Mouse (Mus musculus) bone marrow, adult 2 months (tissue): Measurements from ENCODE around the gene Aanat. TPM values are rescaled to one million over a fixed set of nuclear protein-coding genes. Genes with fewer than 3 reads are reported as not detected.

Experiments used
- H3K27ac ChIP-seq: fragments of 200-500 bp; 2 replicates; pipeline ENCODE4 v1.5.1; 2012; ENCODE audit warnings: low read depth, mild to moderate bottlenecking, control low read depth, inconsistent platforms, low read length; ENCODE audit not compliant: control insufficient read depth, poor library complexity, insufficient read depth
- H3K4me1 ChIP-seq: fragments of 200-500 bp; 2 replicates; pipeline ENCODE4 v1.6.1; 2011; ENCODE audit warnings: low read length; ENCODE audit not compliant: control insufficient read depth, insufficient read depth
- H3K4me3 ChIP-seq: fragments of 200-500 bp; replicated peaks from 2 replicates; pipeline ENCODE3; 2011; ENCODE audit warnings: mild to moderate bottlenecking, low read depth, low read length, control low read depth; ENCODE audit not compliant: control insufficient read depth
- CTCF ChIP-seq: fragments of 200-500 bp; IDR thresholded peaks from 2 replicates; pipeline ENCODE4 v1.5.1; 2011; ENCODE audit warnings: low read length, control low read depth; ENCODE audit not compliant: control insufficient read depth, insufficient read depth
- POLR2A ChIP-seq: fragments of 200-500 bp; IDR thresholded peaks from 2 replicates; pipeline ENCODE4 v1.6.1; 2011; ENCODE audit warnings: low read depth, mild to moderate bottlenecking, control low read depth, low read length, borderline replicate concordance; ENCODE audit not compliant: control insufficient read depth
- whole genome bisulfite sequencing: fragments of 180-500 bp; shearing (Covaris S2); methylation state at CpG from one replicate; pipeline ENCODE4 v1.1.7; 2018; 5-methylcytosine and 5-hydroxymethylcytosine counted together
- polyA plus RNA-seq: library from polyadenylated mRNA; stranded (reverse); fragments of >200 nt; gene quantifications from 2 replicates; pipeline ENCODE4 v1.2.4, GENCODE M21; 2011; ENCODE audit warnings: low replicate concordance; ENCODE audit not compliant: missing spikeins, insufficient read depth, insufficient read length

The Aanat gene
- not detected in 2 replicates for polyA plus RNA-seq

DNA sequence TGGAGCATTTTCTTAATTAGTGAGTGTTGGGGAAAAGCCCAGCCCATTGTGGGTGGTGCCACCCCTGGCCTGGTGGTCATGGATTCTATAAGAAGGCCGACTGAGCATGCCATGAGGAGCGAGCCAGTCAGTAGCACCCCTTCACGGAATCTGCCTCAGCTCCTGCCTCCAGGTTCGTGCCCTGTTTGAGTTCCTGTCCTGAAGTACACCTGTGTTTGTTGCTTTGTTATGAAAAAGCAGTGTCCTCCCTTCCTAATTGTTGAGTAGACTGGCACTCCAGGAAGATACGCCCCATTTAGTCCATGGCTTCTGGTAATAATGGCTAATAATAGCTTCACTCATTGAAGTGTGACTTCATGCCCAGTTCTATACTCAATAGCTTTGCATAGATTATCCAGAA, at the start of gene Aanat:
TSS of gene Aanat (plus strand) at position 123 of the 400 bp plus-strand sequence.
- 72% methylated on average over 5 of the region's 5 CpGs for WGBS
- Histone ChIP-seq H3K4me3 (no peak within 1 kb of the TSS), H3K4me1 (peaks cover 1% of the 10 kb centered on the region; the same call in 1 of the 2 replicates), H3K27ac (no peak within 1 kb of the TSS)
- TF ChIP-seq CTCF = no peak
- no peak for TF ChIP-seq POLR2A

DNA sequence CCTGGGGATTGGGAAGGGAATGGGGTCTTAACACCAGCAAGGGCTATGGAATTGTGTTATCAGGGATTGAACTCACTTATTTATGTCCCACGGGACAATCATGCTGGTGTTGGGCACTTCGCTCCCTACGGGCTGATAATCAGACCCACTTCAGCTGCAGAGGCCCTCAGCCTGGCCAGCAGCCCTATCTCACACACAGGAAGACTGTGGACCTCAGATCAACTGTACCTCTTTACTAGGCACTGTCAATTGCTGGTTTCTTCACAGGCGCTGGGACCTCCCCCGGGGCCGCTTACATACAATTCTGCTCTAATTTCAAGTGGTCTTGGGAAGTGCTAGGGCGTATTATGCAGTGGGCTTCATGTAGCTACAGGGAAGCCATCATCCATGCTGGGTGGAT, 49.5 kb upstream of the Aanat start:
- WGBS = 62% methylated on average over 7 of the region's 7 CpGs
- TF ChIP-seq CTCF = no peak
- TF ChIP-seq POLR2A = no peak
- peaks cover 5% of the 10 kb centered on the region for H3K4me1 ChIP-seq
- peak overlapping the region; percentile 96 for H3K27ac ChIP-seq
- no peak overlapping the region for H3K4me3 ChIP-seq

DNA sequence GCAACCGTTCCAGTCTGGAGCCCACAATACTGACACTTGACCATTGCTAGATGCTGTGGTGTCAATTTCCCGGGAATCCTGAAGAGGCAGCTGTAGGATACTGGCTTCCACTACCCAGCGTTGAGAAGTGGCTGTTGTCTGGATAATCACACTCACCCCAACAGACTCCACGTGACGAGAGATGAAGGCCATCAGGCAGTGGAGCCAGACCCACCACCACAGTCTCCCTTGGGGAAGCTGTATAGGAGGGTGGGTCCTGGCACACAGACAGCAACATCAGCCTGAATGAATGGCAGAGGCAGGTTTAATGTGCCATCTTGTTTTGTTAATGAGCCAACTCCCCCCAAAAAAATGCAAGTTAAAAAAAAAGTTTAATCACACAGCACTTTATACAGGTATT, 48.8 kb upstream of the Aanat start:
- peak overlapping the region; percentile 96 for H3K27ac ChIP-seq
- H3K4me3 ChIP-seq = no peak overlapping the region
- WGBS = 72% methylated on average over 5 of the region's 5 CpGs
- H3K4me1 ChIP-seq = peaks cover 5% of the 10 kb centered on the region
- TF ChIP-seq POLR2A (no peak), CTCF (no peak)

DNA sequence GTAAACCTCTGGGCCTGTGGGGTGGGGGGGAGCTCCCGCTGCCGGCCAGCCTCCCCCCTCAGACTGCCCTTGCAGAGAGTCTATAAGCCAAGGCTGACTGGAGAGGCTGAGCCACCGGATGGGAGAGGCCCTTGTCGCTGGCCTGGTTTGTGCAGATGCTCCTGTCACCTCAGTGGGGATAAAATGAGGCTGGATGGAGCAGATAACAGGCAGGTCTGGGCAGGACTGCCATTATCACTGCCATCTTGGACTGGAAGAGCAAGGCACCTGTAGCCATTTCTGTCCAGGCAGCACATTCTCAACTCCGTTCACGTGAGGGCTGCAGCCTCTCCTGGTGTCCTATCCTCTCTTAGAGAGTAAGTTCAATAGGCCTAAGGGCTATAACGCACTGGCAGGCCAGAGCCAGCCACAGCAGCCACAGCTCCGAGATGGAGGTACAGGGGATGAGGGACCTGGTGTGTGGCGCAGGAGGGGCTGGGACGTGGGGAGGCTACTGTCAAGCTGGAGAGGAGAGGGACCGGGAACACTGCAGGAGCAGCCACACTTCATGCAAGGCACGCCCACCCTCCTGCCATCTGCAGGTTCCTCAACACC, 48.0 kb upstream of the Aanat start:
- TF ChIP-seq POLR2A = no peak
- no peak for TF ChIP-seq CTCF
- Histone ChIP-seq H3K4me3 (no peak overlapping the region), H3K4me1 (peaks cover 5% of the 10 kb centered on the region), H3K27ac (peak overlapping the region; percentile 61)
- WGBS = 70% methylated on average over 12 of the region's 12 CpGs

DNA sequence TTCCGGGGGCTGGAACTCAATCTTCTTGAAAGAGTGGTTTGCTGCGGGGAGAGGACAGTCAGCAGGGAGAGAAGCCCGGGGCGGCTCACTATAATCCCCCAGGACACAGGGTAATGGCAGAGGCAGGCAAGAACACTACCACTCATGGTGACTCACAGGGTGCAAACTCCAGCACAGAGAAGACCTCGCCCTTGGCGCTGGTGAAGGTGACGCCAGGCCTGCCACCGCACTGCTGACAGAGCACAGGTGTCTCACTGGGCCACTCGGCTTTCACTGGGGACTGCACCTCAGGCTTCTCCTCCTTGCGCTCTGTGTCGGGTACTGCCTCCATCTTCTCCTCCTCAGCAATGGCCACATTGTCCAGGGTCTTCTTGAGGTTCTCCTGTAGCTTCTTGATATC, 45.0 kb upstream of the Aanat start:
- Histone ChIP-seq H3K4me3 (no peak overlapping the region), H3K4me1 (peaks cover 5% of the 10 kb centered on the region; the same call in 1 of the 2 replicates), H3K27ac (no peak overlapping the region)
- TF ChIP-seq CTCF (no peak), POLR2A (no peak)
- 93% methylated on average over 11 of the region's 11 CpGs for WGBS

DNA sequence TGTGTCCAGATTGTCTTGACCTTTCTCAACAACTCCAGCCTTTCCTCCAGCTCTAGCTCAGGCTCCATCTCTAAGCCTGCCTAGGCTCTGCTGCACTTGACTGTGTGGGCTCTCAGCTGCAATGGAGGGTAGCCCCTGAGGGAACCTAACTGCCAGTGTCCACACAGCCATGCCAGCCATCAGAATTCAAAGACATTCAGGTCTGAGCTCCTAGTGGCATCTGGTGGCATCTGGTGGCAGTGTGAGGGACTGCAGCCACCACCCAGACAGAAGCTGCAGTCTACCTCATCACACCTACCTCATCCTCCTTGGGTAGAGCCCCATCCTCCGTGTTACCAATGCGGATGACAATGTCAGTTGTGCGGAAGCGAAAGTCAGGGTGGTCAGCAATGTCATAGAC, 43.1 kb upstream of the Aanat start:
- no peak overlapping the region for H3K27ac ChIP-seq
- TF ChIP-seq POLR2A (no peak), CTCF (peak; percentile 75)
- 71% methylated on average over 4 of the region's 4 CpGs for WGBS
- peaks cover 2% of the 10 kb centered on the region; the same call in 1 of the 2 replicates for H3K4me1 ChIP-seq
- H3K4me3 ChIP-seq = no peak overlapping the region

DNA sequence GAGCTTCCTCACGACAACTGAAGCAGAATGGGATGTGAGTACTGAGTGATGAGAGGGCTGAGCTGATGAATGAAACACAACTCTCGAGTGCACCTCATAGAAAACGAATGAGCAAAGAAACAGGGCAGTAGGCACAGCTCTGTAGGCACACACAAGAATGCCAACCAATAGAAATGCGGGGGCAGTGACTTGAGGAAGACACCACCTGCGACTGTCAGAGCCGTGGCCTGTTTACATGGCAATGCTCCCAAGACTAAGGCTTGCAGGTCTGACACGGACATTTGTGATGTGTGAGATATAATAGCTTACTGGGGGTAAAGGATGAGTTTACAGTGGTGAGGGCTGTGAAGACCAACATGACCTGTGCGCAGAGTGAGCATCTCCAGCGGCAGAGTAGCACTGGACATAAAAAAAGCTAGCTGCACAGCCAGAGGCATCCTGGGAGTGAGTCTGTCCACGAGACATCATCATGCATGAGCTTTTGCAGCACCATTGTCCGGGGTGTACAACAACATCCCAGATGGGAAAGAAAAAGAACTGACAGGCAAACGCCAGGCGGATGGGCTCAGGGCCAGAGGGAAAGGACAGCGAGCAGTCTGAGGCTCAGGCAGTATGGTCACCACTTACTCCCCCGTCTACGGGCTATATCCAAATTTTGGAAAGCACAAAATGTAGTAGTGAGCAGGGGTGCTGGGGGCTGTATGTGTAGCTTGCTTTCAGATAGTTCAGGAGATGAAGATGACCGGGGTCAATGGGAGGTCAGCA, 38.8 kb upstream of the Aanat start:
- TF ChIP-seq CTCF (no peak), POLR2A (no peak)
- Histone ChIP-seq H3K4me3 (no peak overlapping the region), H3K4me1 (peaks cover 6% of the 10 kb centered on the region; the same call in 1 of the 2 replicates), H3K27ac (no peak overlapping the region)
- 86% methylated on average over 17 of the region's 17 CpGs for WGBS

DNA sequence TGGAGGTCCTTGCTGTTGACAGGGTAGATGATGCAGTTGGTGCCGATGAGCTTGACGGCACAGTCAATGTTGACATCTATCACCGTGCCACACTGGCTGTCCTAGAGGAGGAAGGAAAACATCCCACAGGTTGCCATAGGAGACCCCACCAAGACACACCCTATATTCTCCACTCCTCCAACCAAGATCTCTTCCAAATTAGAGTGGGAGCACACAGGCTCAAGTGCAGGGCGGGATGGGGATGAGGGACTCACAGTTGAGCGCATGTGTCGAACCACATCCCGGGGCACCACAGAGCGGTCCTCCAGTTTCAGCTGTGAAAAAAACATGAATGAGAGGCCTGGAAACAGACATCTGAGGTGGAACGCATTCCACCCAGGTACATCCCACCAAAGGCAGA, 37.5 kb upstream of the Aanat start:
- Histone ChIP-seq H3K4me3 (peak overlapping the region; percentile 2), H3K4me1 (peaks cover 6% of the 10 kb centered on the region; the same call in 1 of the 2 replicates), H3K27ac (peak overlapping the region; percentile 37)
- whole genome bisulfite sequencing = 87% methylated on average over 9 of the region's 9 CpGs
- no peak for TF ChIP-seq POLR2A
- TF ChIP-seq CTCF = no peak

DNA sequence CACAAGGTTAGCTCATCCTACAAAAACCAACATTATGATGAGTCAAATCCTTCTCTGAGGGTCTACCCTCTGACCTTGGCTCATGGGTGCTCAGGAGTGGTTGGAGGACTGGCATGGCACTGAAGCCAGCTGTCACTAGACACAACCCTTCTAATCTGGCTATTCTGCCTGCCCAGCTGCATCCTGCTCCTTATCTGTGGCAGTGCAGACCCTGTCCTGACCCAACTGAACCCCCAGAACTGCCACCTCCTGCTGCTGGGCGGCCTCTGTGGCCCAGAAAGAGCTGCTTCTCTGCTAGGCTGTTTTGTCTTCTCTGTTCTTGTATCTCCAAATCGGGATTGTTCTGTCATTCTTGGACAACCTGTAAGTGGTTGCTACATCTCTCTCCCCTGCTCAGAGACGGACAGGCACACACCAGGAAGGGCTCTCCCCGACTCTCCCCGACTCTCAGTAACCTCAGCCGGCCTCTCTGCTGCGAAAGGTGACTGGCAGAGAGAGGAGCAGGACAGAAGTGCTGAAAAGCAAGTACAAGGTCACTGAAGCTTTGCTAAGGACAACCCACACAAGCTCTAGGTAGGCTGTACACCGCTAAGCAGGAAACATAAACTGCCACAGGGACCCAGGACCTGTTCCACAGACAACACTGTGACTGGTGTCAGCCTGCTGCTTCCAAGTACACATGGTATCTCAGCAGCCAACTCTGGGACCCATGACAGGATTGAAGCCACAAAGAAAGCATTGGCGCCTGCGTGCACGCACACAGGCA, 36.8 kb upstream of the Aanat start:
- H3K4me1 ChIP-seq = peaks cover 6% of the 10 kb centered on the region; the same call in 1 of the 2 replicates
- H3K4me3 ChIP-seq = no peak overlapping the region
- TF ChIP-seq CTCF (no peak), POLR2A (no peak)
- H3K27ac ChIP-seq = peak overlapping the region; percentile 63
- 44% methylated on average over 11 of the region's 11 CpGs for WGBS
